Mouse (Mus musculus) urinary bladder, postnatal 10 days (tissue): ENCODE results near the gene Spryd3.

Experiments
- DNase-seq: peaks from one replicate; pipeline ENCODE4 v3.0.0; 2022; ENCODE audit warnings: low spot score

Gene Spryd3

DNA sequence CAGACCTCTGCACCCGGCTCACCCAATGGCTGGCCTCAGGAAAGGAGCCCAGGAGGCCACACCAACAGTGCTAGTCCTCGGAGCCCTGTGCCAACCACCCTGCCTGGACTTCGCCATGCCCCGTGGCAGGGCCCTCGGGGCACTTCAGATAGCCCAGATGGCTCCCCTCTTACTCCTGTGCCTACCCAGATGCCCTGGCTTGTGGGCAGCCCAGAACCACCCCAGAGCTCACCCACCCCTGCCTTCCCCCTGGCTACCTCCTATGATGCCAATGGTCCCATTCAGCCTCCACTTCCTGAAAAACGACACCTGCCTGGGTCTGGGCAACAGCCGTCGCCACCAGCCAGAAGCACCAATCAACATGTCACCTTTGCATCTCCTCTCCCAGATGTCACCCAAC, 23.2 kb downstream of the Spryd3 start:
- DNase-seq: no peak

DNA sequence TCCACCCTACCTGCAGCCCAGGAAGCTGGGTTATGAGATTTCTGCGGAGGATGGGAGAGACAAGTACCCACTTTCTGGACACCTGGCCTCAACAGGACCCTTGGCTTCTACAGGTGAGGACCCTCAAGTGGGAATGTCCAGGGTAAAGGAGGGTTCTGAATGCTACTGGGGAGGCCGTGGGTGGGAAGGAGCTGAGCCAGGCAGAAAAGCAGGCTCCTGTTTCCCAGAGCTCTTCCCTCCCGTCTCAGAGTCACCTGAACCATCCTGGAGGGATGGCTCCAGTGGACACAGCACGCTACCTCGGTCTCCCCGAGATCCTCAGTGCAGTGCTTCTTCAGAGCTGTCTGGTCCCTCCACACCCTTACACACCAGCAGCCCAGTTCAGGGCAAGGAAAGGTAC, 23.9 kb downstream of the Spryd3 start:
- DNase-seq: no peak

DNA sequence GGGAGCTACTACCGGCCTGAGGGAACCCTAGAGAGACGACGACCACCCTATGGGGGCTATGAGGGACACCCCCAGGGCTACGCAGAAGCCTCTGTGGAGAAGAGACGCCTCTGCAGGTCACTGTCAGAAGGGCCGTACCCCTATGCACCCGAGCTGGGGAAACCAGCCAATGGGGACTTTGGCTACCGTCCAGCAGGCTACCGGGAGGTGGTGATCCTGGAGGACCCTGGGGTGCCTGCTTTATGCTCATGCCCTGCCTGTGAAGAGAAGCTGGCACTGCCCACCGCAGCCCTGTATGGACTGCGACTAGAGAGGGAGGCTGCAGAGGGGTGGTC, 24.6 kb downstream of the Spryd3 start:
- no peak for DNase-seq

DNA sequence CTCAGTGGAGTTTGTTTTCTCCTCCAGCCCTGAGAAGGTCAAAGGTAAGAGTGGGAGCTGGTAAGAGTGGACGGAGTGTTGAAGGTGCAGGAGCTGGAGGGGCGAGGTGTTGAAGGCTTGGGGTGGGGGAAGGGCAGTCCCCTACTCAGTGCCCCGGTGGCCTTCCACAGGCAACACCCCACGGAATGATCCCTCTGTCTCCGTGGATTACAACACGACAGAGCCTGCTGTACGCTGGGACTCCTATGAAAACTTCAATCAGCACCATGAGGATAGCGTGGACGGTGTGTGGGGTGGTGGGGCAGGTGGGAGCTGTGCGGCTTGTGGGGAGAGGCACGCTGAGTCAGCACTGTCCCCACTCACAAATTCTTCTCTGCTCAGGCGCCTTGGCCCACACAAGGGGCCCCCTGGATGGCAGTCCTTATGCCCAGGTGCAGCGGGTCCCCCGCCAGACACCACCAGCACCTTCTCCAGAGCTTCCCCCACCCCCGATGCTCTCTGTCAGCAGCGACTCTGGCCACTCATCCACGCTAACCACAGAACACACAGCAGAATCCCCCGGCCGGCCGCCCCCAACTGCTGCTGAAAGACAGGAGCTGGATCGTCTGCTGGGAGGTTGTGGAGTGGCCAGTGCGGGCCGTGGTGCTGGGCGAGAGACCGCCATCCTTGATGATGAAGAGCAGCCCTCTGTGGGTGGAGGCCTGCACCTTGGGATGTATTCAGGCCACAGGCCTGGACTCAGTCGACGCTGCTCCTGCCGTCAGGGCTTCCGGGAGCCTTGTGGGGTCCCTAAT, 25.1 kb downstream of the Spryd3 start:
- DNase-seq: no peak

DNA sequence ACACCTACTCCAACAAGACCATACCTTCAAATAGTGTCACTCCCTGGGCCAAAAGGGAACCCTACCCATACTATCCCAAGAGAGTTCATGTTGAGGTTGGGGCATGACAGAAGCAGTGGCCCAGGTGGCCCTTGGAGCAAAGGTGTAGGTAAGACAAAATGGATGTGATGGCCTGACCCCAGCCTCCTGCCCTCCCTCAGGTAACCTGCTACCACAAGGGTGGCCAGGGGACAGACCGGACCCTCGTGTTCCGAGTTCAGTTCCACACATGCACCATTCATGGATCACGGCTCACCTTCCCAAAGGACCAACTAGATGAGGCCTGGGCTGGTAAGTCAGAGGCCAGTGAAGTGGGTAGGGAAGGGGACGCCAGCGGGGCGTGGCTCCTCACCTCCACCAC, 25.8 kb downstream of the Spryd3 start:
- no peak for DNase-seq

DNA sequence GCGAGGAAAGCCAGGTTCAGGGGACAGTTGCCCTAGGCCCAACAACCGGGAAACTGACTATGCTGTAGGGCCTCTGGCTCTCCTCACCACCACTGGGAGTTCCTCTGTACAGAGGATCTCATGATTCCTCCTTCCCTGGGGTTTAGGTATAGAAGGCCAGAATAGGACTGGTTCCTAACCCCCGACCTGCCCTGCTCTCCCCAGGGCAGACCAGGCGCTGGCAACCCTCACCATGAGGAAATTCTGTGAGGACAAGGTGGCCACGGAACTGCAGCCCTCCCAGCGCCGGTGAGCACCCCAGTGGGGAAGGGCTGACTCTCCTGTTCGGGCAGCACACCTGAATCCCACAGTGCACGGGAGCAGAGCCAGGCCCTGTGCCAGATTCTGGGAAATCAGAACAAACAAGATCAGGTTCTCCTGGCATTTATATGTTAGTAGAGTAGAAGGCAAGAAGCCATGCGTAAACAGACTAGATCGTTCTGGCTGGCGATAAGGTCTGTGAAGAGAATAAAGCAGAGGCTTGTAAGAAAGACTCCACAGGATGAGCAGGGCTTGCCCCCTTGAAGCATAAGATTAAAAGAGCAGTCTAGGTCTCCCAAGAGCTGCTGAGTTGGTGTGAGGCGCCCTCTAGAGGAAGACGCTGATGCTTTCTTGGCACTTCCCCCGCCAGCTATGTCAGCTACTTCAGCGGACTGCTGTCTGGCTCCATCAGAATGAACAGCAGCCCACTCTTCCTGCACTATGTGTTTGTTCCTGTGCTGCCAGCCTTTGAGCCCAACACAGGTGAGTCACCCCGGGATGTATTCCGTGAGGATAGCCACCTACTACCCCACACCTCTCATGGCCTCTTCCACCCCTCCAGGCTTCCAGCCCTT, 27.1 kb downstream of the Spryd3 start:
- no peak for DNase-seq

DNA sequence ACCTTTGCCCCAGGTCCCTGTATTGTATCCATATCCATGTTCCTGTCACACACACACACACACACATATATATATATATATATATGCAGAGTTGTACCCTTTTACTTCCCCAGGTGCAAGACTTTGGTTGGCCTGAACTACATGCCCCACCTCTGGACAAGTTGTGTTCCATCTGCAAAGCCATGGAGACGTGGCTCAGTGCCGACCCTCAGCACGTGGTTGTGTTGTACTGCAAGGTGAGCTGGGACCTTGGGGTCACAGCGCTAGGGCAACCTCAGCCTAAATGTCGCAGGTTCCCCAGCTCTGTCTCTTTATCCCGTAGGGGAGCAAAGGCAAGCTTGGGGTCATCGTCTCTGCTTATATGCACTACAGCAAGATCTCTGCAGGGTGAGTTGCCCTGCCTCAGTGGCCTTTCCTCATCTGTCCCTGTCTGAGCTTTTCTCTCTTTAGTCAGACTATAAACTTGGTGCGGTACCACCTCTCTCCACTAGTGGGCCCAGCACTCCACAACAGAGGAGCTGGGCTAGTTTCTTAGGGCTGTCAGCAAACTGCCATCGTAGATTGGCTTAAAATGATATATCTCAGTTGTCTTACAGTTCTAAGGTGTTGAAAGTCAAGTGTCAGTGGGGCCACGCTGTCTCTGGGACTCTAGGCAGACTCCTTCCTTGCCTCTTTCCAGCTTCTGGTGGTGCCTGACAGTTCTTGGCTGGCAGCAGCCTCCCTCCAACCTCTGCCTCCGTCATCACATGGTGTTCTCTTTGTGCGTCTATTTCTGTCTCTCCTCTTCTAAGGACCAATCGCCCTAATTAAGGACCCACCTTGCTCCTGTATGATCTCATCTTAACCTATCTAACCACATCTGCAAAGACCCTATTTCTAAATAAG, 28.1 kb downstream of the Spryd3 start:
- DNase-seq: no peak

DNA sequence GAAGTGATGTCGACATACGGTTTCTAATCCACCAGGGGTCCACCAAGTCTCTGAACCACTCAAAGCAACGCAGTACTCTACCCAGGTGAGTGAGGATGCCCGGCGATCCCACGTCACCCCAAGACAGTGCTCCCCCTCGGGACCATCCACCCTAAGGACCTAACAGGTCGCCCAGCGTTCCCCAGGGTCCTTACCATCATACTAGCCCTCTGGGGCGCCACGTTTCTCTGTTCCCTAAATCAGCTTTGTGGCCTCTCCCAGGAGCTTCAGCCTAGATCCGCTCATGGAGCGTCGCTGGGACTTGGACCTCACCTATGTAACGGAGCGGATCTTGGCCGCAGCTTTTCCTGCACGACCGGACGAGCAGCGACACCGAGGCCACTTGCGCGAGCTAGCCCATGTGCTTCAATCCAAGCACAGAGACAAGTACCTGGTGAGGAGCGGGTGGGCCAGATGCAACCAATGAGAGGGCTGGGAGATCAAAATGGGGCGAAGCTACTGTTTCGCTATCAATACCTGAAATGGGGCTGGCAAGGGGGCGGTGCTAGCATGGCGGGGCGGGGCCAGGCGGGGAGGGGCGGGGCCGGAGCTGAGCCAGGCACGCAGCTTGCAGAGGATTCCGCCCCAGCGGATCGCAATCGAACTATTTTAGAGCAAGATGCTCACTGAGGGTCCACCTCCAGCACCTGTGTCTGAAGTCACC, 29.1 kb downstream of the Spryd3 start:
- no peak for DNase-seq

DNA sequence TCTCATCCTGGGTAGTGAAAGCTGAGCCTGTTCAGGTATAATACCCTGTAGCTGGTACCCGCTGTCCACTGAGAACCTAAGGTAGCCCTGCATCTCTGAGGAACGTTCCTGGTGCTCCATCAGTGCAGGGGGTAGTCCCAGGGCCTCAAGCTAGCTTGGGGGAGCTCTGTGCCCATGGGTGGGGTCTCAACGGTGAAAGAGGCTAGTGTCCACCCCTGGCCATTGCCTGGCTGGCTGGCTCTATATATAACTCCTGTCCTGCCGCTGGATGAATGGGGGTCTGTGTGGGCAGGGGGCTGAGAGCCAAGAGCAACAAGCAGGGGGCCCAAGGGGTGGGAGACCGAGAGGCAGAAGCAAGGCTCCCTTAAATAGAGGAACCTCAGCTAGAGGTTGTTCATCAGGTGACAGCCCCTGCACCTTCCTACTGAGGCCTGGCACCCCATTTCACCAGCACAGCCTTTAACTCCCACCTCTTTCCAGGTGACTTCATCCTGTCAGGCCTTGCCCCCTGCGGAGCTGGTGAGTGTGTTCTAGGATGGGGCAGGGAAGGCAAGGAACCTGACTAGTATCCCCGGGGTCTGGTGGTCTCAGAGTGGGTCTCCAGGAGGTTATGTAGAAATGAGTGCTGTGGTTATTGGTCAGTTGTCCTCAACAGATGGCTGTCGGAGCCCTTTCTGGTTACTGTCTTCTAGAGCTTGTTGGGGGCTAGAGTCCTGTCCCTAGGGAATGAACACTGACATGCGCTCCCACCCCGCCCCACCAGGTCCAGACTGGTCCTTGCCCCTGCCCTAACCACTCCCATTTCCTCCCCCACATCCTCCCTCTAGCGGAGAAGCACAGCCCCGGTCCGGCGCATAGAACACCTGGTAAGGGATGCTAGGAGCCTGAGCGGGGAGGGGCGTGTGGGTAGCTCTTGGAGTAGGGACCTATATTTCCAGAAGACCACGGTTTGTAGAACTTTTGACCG, 30.0 kb downstream of the Spryd3 start:
- DNase-seq: no peak

DNA sequence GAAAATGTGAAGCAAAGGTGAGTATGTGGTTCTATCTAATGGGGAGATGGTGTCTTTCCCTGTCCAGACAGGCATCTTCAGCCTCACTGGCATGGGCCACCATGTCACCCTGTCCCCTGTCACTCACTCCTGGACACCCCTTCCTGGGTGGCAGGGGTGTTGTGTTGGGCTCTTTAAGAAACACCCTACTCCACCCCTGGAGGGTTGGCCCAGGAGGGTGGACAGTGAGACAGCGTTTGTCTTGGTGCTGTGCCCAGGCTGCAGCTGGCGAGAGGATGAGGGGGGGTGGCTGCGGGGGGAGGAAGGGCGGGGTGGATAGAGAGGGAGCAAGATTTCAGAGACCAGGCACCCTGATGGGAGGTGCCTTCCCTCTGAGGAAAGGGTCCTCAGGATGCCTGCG, 30.7 kb downstream of the Spryd3 start:
- DNase-seq: no peak

DNA sequence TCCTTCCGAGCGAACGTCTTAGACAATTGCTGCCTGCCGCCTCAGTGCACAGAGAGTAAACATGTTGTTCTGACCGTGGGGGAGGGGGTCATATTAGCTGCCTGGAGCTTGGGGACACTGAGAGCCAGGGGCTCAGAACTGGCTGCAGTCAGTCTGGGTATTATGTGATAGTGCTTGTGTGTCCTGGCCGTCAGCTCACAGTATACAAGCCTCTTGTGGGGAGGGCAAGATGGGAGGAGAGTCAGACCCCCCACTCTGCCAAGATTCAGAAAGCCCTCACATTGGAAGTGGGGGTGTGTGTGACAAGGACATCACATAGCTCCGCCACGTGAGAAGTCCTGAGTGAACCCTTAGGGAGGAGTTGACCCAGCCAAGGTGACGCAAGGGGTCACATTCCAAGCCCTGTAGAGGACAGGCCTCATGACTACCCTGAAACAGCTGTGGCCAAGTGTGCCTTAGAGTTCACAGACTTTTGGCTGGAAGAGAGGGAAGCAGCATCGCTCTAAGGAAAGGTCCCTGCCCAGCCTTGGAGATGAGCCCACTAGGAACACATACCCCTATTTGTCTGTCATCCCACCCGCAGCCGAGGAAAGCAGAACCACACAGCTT, 32.0 kb downstream of the Spryd3 start:
- no peak for DNase-seq

DNA sequence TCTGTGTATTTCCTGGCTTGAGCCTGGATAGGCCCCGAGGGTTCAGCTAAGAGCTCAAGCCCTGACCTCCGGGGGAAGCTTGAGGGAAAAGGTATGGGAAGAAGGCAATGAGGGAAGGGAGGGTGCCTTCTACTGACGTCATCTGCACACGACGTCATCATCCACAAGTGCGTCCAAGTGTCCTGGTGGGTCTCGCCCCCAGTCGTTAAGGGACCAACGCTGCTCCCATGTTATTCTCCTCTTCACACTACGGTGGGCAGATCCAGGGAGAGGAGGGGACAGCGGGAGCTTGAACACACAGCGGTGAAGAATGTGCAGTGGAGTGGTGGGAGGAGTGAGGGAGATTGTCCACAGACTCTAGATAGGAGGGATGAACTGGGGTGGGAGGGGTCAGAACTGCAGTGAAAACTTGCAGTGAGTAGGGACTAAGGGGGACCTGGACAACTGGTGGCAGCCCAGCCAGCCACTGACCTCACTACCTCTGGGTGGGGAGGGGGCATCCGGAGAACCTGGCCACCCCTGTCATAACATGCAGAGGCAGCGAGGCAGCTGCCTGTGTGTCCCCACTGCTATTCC, 32.6 kb downstream of the Spryd3 start:
- no peak for DNase-seq

DNA sequence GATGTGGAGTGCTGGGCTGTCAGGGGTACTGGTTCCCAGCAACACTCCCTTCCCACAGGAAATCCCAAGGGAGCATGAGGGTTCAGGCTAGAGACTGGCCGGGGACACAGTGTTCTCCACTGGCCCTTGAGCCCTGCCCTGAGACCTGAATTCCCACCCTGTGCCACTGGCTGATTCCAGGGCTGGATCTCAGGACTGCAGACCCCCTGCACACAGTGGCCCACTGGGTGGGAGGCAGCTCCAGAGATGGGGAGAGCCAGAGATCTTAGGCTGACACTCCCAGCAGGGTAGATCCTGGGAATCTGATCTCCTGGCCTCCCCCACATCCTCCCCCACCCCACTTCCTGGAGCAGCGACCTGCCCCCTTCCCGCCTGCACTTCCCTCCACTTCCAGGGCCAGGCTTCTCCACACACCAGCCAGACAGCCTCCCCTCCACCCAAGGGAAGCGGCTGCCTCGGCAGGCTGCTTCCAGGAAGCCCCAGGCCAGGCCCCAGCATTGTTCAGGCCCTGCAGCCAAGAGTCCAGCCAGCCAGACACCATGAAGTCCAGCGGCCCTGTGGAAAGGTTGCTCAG, 33.4 kb downstream of the Spryd3 start:
- DNase-seq: no peak

DNA sequence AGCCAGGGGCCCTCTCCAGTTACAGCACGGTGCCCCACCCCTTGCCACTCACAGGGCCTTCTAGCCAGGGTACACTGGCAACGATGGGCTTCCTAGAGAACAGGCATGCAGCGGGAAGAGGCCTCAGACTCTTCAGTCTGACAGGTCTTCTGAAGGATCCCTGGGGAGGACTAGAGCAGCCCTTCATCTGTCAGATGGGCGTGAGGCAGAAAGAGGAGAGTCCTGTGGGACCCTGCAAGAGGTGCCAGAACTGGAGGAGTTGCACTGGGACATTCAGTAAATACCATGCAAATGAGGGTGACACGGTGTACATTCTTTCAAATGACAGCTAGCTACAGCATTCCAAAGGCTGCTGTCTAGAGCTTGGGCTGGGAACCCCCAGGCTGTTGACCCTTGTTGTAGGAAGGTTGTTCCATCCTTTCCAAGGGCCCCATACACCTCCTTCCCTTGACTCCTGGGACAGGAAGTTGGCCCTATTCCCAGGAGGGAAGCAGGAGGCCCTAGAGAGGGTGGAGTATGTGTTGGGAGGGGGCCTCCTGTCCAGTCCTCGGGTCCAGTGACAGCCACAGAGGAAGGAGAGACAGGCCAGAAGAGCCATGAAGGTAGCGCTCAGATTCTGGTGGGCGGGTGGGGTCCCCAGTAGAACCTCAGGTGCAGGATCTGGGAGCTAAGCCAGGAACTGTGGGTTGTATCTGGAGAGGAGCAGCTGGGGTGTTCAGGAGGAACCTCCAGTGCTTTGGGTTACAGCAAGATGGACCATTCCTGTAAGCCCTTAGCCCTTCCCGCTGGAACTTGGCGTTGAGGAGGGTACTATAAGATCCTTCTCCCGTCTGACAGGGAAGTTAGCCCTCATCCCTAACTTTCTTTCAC, 34.1 kb downstream of the Spryd3 start:
- DNase-seq: no peak

DNA sequence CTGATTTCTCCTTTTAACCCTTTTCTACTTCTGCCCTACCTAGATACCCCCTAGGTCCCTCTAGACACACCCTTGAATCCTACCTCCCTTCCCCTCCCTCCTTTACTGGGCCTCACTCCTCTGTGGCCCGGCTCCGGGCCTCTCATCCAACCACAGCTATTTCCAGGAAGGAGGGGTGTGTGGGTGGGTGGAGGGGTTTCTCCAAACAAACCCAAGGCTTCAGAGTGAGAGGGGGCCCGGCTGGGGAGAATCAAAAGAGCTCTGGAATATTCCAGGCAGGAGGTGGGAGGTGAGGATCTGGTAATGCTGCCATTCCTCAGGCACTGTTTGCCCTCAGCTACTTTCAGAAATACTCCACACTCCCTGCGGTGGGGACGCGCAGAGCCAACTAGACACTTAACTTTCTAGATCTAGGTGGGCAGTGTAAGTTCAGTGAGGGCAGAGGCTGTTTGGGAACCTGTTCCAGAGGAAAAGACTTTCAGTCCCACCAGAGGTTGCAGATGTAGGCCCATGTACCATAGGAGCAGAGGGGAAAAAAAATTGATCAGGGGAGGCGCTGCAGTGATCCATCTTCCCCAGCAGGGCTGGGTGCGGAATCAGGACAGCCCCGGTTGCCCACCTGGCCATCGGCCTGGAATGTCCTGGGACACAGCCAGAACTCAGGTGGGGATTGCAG, 34.9 kb downstream of the Spryd3 start:
- no peak for DNase-seq

DNA sequence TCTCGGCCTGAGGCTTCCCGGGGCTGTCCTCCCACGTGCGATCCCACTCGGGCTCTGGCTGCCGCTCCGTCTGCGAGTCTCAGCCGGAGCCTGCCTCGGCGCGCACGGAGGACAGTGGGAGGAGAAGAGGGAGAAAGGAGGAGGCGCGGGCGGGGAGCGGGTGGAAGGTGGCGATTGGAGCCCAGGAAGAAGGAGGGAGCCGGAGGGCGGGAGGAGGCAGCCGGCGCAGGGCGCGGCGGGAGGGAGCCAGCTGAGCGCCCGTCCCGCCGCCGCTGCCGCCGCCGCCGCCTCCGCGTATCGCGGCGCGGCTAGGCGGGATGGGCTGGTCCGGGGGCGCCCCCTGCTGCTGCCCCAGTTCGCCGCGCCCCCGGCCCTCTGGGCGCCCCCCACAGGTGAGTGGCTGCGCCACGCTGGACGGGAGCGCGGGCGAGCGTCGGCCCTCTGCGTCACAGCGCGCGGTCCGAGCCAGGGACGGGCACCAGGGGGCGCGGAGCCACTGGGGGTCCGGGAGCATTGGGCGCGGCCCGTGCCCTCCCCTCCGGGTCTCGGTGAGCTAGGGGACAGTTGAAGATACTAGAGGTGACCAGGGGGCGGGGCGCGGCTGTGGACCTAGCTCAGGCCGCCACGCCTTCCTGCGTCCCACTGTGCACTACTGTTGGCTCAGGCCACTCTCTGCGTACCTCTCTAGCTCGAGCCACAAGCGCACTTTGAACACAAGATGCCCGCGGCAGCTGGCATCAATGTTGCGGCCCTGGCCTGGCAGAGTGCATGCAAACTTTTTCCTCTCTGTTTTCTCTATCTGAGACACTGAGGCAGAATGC, 35.7 kb downstream of the Spryd3 start, which contains the start of gene Tns2:
TSS of gene Tns2 (plus strand) at position 253 of the 821 bp plus-strand sequence.
- no peak for DNase-seq

DNA sequence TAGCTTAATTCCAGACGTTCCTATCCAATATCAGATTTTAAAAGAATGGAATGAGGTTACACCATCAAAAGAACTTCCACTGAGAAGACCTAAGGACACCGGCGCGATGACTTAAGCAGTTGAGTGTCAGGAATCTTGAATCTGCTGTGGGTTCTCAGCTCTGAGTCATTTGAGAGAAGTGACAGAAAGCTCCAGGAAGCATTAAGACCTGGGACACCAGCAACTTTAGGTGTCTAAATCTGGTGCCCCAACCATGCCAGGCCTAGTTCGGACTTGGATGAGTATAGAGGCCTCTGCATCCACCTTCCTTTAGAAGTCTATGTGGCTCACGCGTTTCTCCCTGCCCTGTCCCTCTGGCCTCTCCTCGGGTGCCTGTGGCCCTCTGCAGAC, 36.3 kb downstream of the Spryd3 start:
- no peak for DNase-seq
